Comparison of ENCODE assay signal across 9 mouse cellular contexts in genomic region chr4:116182745-116183144, GRCm38 (mm10). TPM values are rescaled to one million over a fixed set of nuclear protein-coding genes. Genes with fewer than 3 reads are reported as not detected.
A peak's percentile ranks its signal among the peaks of the same experiment; 100 is the strongest.
DNase-seq lines count a peak whose midpoint lies in the region; ATAC-seq and TF ChIP-seq lines count a peak whose summit lies in the region.
"Had no signal": no experiment of that assay in that cellular context is flagged by ENCODE, and none has a peak within 500 bp of the region (broad histone marks: within the 10 kb centered on the region; RNA-seq: fewer than 3 reads in every experiment).

No protein-coding gene starts in this region.

- no peak for ATAC-seq in forebrain, embryonic 14.5 days
- ATAC-seq in hindbrain, embryonic 13.5 days (ENCODE audit: low FRiP score) = no peak
- ATAC-seq in lung, embryonic 16.5 days (ENCODE audit: low read depth) = peak; percentile 60

- no peak overlapping the region for H3K9ac ChIP-seq in forebrain, embryonic 14.5 days (ENCODE audit: low read length)
- H3K9ac ChIP-seq in hindbrain, embryonic 13.5 days = peak overlapping the region; percentile 36; the same call in 1 of the 2 replicates
- H3K9ac ChIP-seq in lung, embryonic 16.5 days (ENCODE audit: low read length) = peak overlapping the region; percentile 25; the same call in 1 of the 2 replicates

- no peaks in the 10 kb centered on the region for H3K36me3 ChIP-seq in forebrain, embryonic 14.5 days (ENCODE audit: control insufficient read depth, insufficient read depth, low read length)
- no peaks in the 10 kb centered on the region for H3K36me3 ChIP-seq in hindbrain, embryonic 13.5 days
- H3K36me3 ChIP-seq in lung, embryonic 16.5 days (ENCODE audit: control insufficient read depth, insufficient read depth, low read length) = no peaks in the 10 kb centered on the region

- no peak overlapping the region for H3K27ac ChIP-seq in forebrain, embryonic 14.5 days (ENCODE audit: low read depth, low read length)
- H3K27ac ChIP-seq in hindbrain, embryonic 13.5 days = no peak overlapping the region
- H3K27ac ChIP-seq in lung, embryonic 16.5 days (ENCODE audit: low read length) = no peak overlapping the region

- H3K4me1 ChIP-seq in forebrain, embryonic 14.5 days (ENCODE audit: control insufficient read depth, insufficient read depth, low read length) = no peaks in the 10 kb centered on the region
- H3K4me1 ChIP-seq in hindbrain, embryonic 13.5 days (replicated peaks) = peaks cover 8% of the 10 kb centered on the region; the same call in 1 of the 2 replicates
- H3K4me1 ChIP-seq in lung, embryonic 16.5 days (replicated peaks; ENCODE audit: control insufficient read depth, insufficient read depth, low read length) = peaks cover 5% of the 10 kb centered on the region

- TF ChIP-seq POLR2A in brain, embryonic 14.5 days (IDR thresholded peaks at IDR 0.05; ENCODE audit: borderline replicate concordance, extremely low read depth, insufficient read depth, insufficient read length, poor library complexity, severe bottlenecking) = no peak

- WGBS in forebrain, embryonic 14.5 days = 7% methylated on average over 12 of the region's 12 CpGs
- WGBS in hindbrain, embryonic 13.5 days = 4% methylated on average over 12 of the region's 12 CpGs
- WGBS in lung, embryonic 16.5 days = 5% methylated on average over 12 of the region's 12 CpGs

- peak; percentile 57 for DNase-seq in ES-CJ7 (ENCODE audit: low read depth, low spot score)
- DNase-seq in brain, embryonic 14.5 days (ENCODE audit: low read depth) = peak; percentile 40
- peak; percentile 18 for DNase-seq in forebrain, embryonic 14.5 days (ENCODE audit: low spot score)
- no peak for DNase-seq in thymus, postnatal 4 days
- no peak for DNase-seq in MN1 (ENCODE audit: low spot score)
- DNase-seq in ovary, postnatal 14 days (ENCODE audit: low spot score) = no peak

- TF ChIP-seq CTCF in brain, embryonic 14.5 days (IDR thresholded peaks at IDR 0.05; ENCODE audit: borderline replicate concordance, extremely low read depth, insufficient read depth, insufficient read length) = no peak

- H3K4me3 ChIP-seq in forebrain, embryonic 14.5 days (ENCODE audit: low read depth, low read length) = no peak overlapping the region
- 0 out of 2 replicates have a peak overlapping the region, but pooled peaks have one; percentile 5 for H3K4me3 ChIP-seq in hindbrain, embryonic 13.5 days
- 0 out of 2 replicates have a peak overlapping the region, but pooled peaks have one; percentile 4 for H3K4me3 ChIP-seq in lung, embryonic 16.5 days (ENCODE audit: low read length)

- peak overlapping the region; percentile 15; the same call in 1 of the 2 replicates for H3K4me2 ChIP-seq in forebrain, embryonic 14.5 days (ENCODE audit: low read length)
- H3K4me2 ChIP-seq in hindbrain, embryonic 13.5 days = peak overlapping the region; percentile 34
- H3K4me2 ChIP-seq in lung, embryonic 16.5 days (ENCODE audit: low read depth, low read length) = peak overlapping the region; percentile 38

- no peaks in the 10 kb centered on the region for H3K9me3 ChIP-seq in forebrain, embryonic 14.5 days (replicated peaks; ENCODE audit: control insufficient read depth, low read length)
- H3K9me3 ChIP-seq in hindbrain, embryonic 13.5 days = no peaks in the 10 kb centered on the region
- no peaks in the 10 kb centered on the region for H3K9me3 ChIP-seq in lung, embryonic 16.5 days (ENCODE audit: control insufficient read depth, low read length)

- H3K27me3 ChIP-seq in forebrain, embryonic 14.5 days (replicated peaks; ENCODE audit: control insufficient read depth, insufficient read depth, low read length) = no peaks in the 10 kb centered on the region
- H3K27me3 ChIP-seq in hindbrain, embryonic 13.5 days = no peaks in the 10 kb centered on the region
- H3K27me3 ChIP-seq in lung, embryonic 16.5 days (ENCODE audit: control insufficient read depth, insufficient read depth, low read depth, low read length) = no peaks in the 10 kb centered on the region

RNA-seq across cellular contexts. Expression of gene Gm49337, which starts 9.6 kb away (rescaled TPM):
- polyA plus RNA-seq in brain, embryonic 14.5 days (2012; rRNA removed) = not detected in 2 replicates
- not detected in 2 replicates for polyA plus RNA-seq in forebrain, embryonic 14.5 days (2014; fragmentation: Nextera tagmentation; extraction: Ambion mirVana)
- polyA plus RNA-seq in hindbrain, embryonic 13.5 days (2015; fragmentation: Nextera tagmentation; extraction: Ambion mirVana) = not detected in 2 replicates
- polyA plus RNA-seq in lung, embryonic 16.5 days (2015; fragmentation: Nextera tagmentation; extraction: Ambion mirVana) = not detected in 2 replicates
- polyA plus RNA-seq: liver, embryonic 16.5 days had no signal

RNA-seq across cellular contexts. Expression of gene 1700042G07Rik, which starts 9.6 kb away (rescaled TPM):
- not detected in 2 replicates for polyA plus RNA-seq in brain, embryonic 14.5 days (2012; rRNA removed)
- not detected in 2 replicates for polyA plus RNA-seq in forebrain, embryonic 14.5 days (2014; fragmentation: Nextera tagmentation; extraction: Ambion mirVana)
- polyA plus RNA-seq in hindbrain, embryonic 13.5 days (2015; fragmentation: Nextera tagmentation; extraction: Ambion mirVana) = not detected in 2 replicates
- not detected in 2 replicates for polyA plus RNA-seq in lung, embryonic 16.5 days (2015; fragmentation: Nextera tagmentation; extraction: Ambion mirVana)
- polyA plus RNA-seq: liver, embryonic 16.5 days had no signal

RNA-seq across cellular contexts. Expression of gene Tspan1, which starts 15.3 kb away (rescaled TPM):
- polyA plus RNA-seq in brain, embryonic 14.5 days (2012; rRNA removed) = 0.07 TPM in 1 of 2 replicates, not detected in the other
- polyA plus RNA-seq in forebrain, embryonic 14.5 days (2014; fragmentation: Nextera tagmentation; extraction: Ambion mirVana) = not detected in 2 replicates
- polyA plus RNA-seq in hindbrain, embryonic 13.5 days (2015; fragmentation: Nextera tagmentation; extraction: Ambion mirVana) = 0.19 and 0.22 TPM in 2 replicates
- 22.6 and 25.9 TPM in 2 replicates for polyA plus RNA-seq in lung, embryonic 16.5 days (2015; fragmentation: Nextera tagmentation; extraction: Ambion mirVana)

RNA-seq across cellular contexts. Expression of gene Lurap1, which starts 31.6 kb away (rescaled TPM):
- polyA plus RNA-seq in brain, embryonic 14.5 days (2012; rRNA removed) = 1.4 and 1.5 TPM in 2 replicates
- 1.5 and 1.9 TPM in 2 replicates for polyA plus RNA-seq in forebrain, embryonic 14.5 days (2014; fragmentation: Nextera tagmentation; extraction: Ambion mirVana)
- polyA plus RNA-seq in hindbrain, embryonic 13.5 days (2015; fragmentation: Nextera tagmentation; extraction: Ambion mirVana) = 1.7 and 1.9 TPM in 2 replicates
- polyA plus RNA-seq in lung, embryonic 16.5 days (2015; fragmentation: Nextera tagmentation; extraction: Ambion mirVana) = 3.6 and 3.7 TPM in 2 replicates

RNA-seq across cellular contexts. Expression of gene Pik3r3, which starts 38.7 kb away (rescaled TPM):
- polyA plus RNA-seq in brain, embryonic 14.5 days (2012; rRNA removed) = 117 and 122 TPM in 2 replicates
- 71.4 and 93.5 TPM in 2 replicates for polyA plus RNA-seq in forebrain, embryonic 14.5 days (2014; fragmentation: Nextera tagmentation; extraction: Ambion mirVana)
- 86.2 and 86.4 TPM in 2 replicates for polyA plus RNA-seq in hindbrain, embryonic 13.5 days (2015; fragmentation: Nextera tagmentation; extraction: Ambion mirVana)
- polyA plus RNA-seq in lung, embryonic 16.5 days (2015; fragmentation: Nextera tagmentation; extraction: Ambion mirVana) = 23.6 and 25.3 TPM in 2 replicates

Comparison
In these comparisons a context has a peak if more than half of its experiments do, and no peak if none do; other contexts are left out.
1. DNase-seq: peak in ES-CJ7 (single experiment), brain, embryonic 14.5 days (single experiment) and forebrain, embryonic 14.5 days (single experiment); none in thymus, postnatal 4 days (single experiment), MN1 (single experiment) and ovary, postnatal 14 days (single experiment).
2. RNA of gene Tspan1, which starts 15.3 kb away (polyA plus RNA-seq): 22.6 to 25.9 TPM in lung, embryonic 16.5 days; 0.19 to 0.22 TPM in hindbrain, embryonic 13.5 days, 0.07 TPM in brain, embryonic 14.5 days and not detected in forebrain, embryonic 14.5 days; every median in the first group is over 10 times any median in the second.
3. Peak in every context shown above with its lines, with median percentiles within 50 percentile points of each other: H3K4me2 ChIP-seq.